Mouse (Mus musculus) gastrocnemius, adult 18-20 months (tissue): ENCODE measurements around the gene Coro2a. TPM values are rescaled to one million over a fixed set of nuclear protein-coding genes. Genes with fewer than 3 reads are reported as not detected.

ENCODE experiments used
- DNase-seq: peaks from one replicate; pipeline ENCODE4 v3.0.0; 2021; ENCODE audit warnings: low spot score
- total RNA-seq, 2 experiments: library from RNA; stranded (reverse); gene quantifications; 2 replicates each; pipeline ENCODE4 v1.2.3; 2021

Coro2a gene
- total RNA-seq, 2 experiments from 2014 or later: 0.11 to 0.26 TPM

GRCm38 (mm10) chr4:46526798-46527557, 75.0 kb downstream of the Coro2a start:
- DNase-seq: no peak

GRCm38 (mm10) chr4:46526226-46526625, 75.8 kb downstream of the Coro2a start:
- DNase-seq: no peak

GRCm38 (mm10) chr4:46523324-46523723, 78.7 kb downstream of the Coro2a start:
- DNase-seq: no peak

GRCm38 (mm10) chr4:46521457-46521856, 80.5 kb downstream of the Coro2a start:
- no peak for DNase-seq

GRCm38 (mm10) chr4:46520491-46520890, 81.5 kb downstream of the Coro2a start:
- DNase-seq: no peak

GRCm38 (mm10) chr4:46507736-46508460, 94.1 kb downstream of the Coro2a start:
- DNase-seq: peak; percentile 77

- DNase-seq: peak; percentile 97
Measured at GRCm38 (mm10) chr4:46506801-46507610, 95.0 kb downstream of the Coro2a start.

- DNase-seq: no peak
Measured at GRCm38 (mm10) chr4:46505361-46506057, 96.5 kb downstream of the Coro2a start.

- DNase-seq: no peak
Measured at GRCm38 (mm10) chr4:46503881-46504280, 98.1 kb downstream of the Coro2a start.

- DNase-seq: no peak
Measured at GRCm38 (mm10) chr4:46502606-46503502, 99.1 kb downstream of the Coro2a start.

- DNase-seq: peak; percentile 47
Measured at GRCm38 (mm10) chr4:46498976-46499375, 103.0 kb downstream of the Coro2a start.

- no peak for DNase-seq
Measured at GRCm38 (mm10) chr4:46498511-46498910, 103.5 kb downstream of the Coro2a start.

GRCm38 (mm10) chr4:46497286-46497892, 104.6 kb downstream of the Coro2a start:
- DNase-seq: peak; percentile 85

- DNase-seq: no peak
Measured at GRCm38 (mm10) chr4:46495543-46495942, 106.5 kb downstream of the Coro2a start.

- DNase-seq: no peak
Measured at GRCm38 (mm10) chr4:46493071-46493470, 108.9 kb downstream of the Coro2a start.

GRCm38 (mm10) chr4:46489028-46489925, 112.7 kb downstream of the Coro2a start, which contains the start of gene Nans:
Gene Nans, plus strand, starts transcription at chr4:46489248.
- DNase-seq: peak; percentile 95

- peak; percentile 67 for DNase-seq
Measured at GRCm38 (mm10) chr4:46487348-46487747, 114.7 kb downstream of the Coro2a start.
